Mouse (Mus musculus) myocyte (in vitro differentiated cells): ENCODE data around the gene Dnajc17. TPM values are rescaled to one million over a fixed set of nuclear protein-coding genes. Genes with fewer than 3 reads are reported as not detected.

Source experiments
- H3K27me3 ChIP-seq: one replicate; pipeline ENCODE4 v1.6.1; 2011; ENCODE audit not compliant: control insufficient read depth, insufficient read depth, insufficient read length
- H3K36me3 ChIP-seq: one replicate; pipeline ENCODE4 v1.6.1; 2011; ENCODE audit not compliant: control insufficient read depth, insufficient read depth
- H3K4me2 ChIP-seq: one replicate; pipeline ENCODE4 v1.6.1; 2011; ENCODE audit warnings: low read depth, control low read depth
- H3K4me3 ChIP-seq: one replicate; pipeline ENCODE4 v1.5.1; 2011; ENCODE audit warnings: mild to moderate bottlenecking, control low read depth, moderate library complexity
- H3K79me2 ChIP-seq: one replicate; pipeline ENCODE4 v1.6.1; 2011; ENCODE audit not compliant: control insufficient read depth, insufficient read depth
- H3ac ChIP-seq: one replicate; pipeline ENCODE4 v1.6.1; 2011; ENCODE audit not compliant: control insufficient read depth, insufficient read length
- CEBPB ChIP-seq: IDR thresholded peaks from 2 replicates; pipeline ENCODE4 v1.6.1; 2011; ENCODE audit warnings: mild to moderate bottlenecking, moderate library complexity; ENCODE audit not compliant: poor library complexity, insufficient read depth, severe bottlenecking
- E2F4 ChIP-seq: IDR thresholded peaks from one replicate; pipeline ENCODE4 v1.6.1; 2011; ENCODE audit warnings: mild to moderate bottlenecking, control low read depth, moderate library complexity; ENCODE audit not compliant: insufficient read depth
- MAX ChIP-seq: IDR thresholded peaks from one replicate; pipeline ENCODE4 v1.6.1; 2011; ENCODE audit warnings: low read depth, mild to moderate bottlenecking, control low read depth
- MYOD1 ChIP-seq, 3 experiments: IDR thresholded peaks; one replicate each; pipeline ENCODE4 v1.6.1; 2011; ENCODE audit warnings: control low read depth in 2 of 3, low read depth in 2 of 3, mild to moderate bottlenecking in 2 of 3, moderate library complexity in 1 of 3; ENCODE audit not compliant: insufficient read length in 2 of 3, control insufficient read depth in 1 of 3
- MYOG ChIP-seq, 3 experiments: IDR thresholded peaks; one replicate each; pipeline ENCODE4 v1.6.1; 2011; ENCODE audit warnings: control low read depth in 2 of 3, low read depth in 2 of 3, mild to moderate bottlenecking in 2 of 3; ENCODE audit not compliant: insufficient read length in 2 of 3, control insufficient read depth in 1 of 3, insufficient read depth in 1 of 3
- POLR2A ChIP-seq: IDR thresholded peaks from one replicate; pipeline ENCODE4 v1.6.1; 2011; ENCODE audit warnings: low read depth, mild to moderate bottlenecking, control low read depth, moderate library complexity; ENCODE audit not compliant: insufficient read length
- POLR2AphosphoS2 ChIP-seq: IDR thresholded peaks from one replicate; pipeline ENCODE4 v1.6.1; 2011; ENCODE audit warnings: low read depth, control low read depth; ENCODE audit not compliant: insufficient read length
- REST ChIP-seq: IDR thresholded peaks from one replicate; pipeline ENCODE4 v1.6.1; 2011; ENCODE audit warnings: mild to moderate bottlenecking, control low read depth, moderate library complexity; ENCODE audit not compliant: insufficient read depth, insufficient read length
- SRF ChIP-seq: IDR thresholded peaks from one replicate; pipeline ENCODE4 v1.6.1; 2011; ENCODE audit warnings: low read depth; ENCODE audit not compliant: control insufficient read depth, insufficient read length
- TCF12 ChIP-seq: IDR thresholded peaks from one replicate; pipeline ENCODE4 v1.6.1; 2011; ENCODE audit warnings: mild to moderate bottlenecking, control low read depth; ENCODE audit not compliant: poor library complexity, insufficient read depth, severe bottlenecking
- TCF3 ChIP-seq: IDR thresholded peaks from one replicate; pipeline ENCODE4 v1.6.1; 2011; ENCODE audit warnings: low read depth, control low read depth; ENCODE audit not compliant: insufficient read length
- USF1 ChIP-seq: IDR thresholded peaks from one replicate; pipeline ENCODE4 v1.6.1; 2011; ENCODE audit warnings: low read depth, mild to moderate bottlenecking, control low read depth, moderate library complexity
- polyA plus RNA-seq: library from polyadenylated mRNA; unstranded; fragments of >200 nt; fragmentation: generic; extraction: Trizol; gene quantifications from one replicate; pipeline ENCODE4 v1.2.1, GENCODE M21; 2012; ENCODE audit warnings: missing spikeins

The Dnajc17 gene
- polyA plus RNA-seq, 1 experiment = 17.2 TPM

- TF ChIP-seq CEBPB (no peak), TCF12 (no peak), SRF (no peak), MYOD1 (IDR thresholded peaks at IDR 0.05; ENCODE audit: control insufficient read depth in 1 of 3, insufficient read length in 2 of 3, low read depth in 2 of 3) (no peak), MYOG (IDR thresholded peaks at IDR 0.05; ENCODE audit: control insufficient read depth in 1 of 3, insufficient read depth in 1 of 3, insufficient read length in 2 of 3, low read depth in 2 of 3) (no peak), E2F4 (no peak), TCF3 (no peak), REST (no peak), POLR2AphosphoS2 (no peak)
- no peaks in the 10 kb centered on the region for H3K27me3 ChIP-seq
- H3ac ChIP-seq = no peak overlapping the region
- H3K36me3 ChIP-seq = peaks cover 31% of the 10 kb centered on the region
- H3K79me2 ChIP-seq = no peaks in the 10 kb centered on the region
- H3K4me2 ChIP-seq = no peak overlapping the region
- no peak overlapping the region for H3K4me3 ChIP-seq
Observed at GRCm38 (mm10) chr2:119147160-119147678, 61.4 kb downstream of the Dnajc17 start.

- Histone ChIP-seq H3K27me3 (no peaks in the 10 kb centered on the region), H3K36me3 (peaks cover 32% of the 10 kb centered on the region), H3K4me2 (no peak overlapping the region), H3ac (no peak overlapping the region), H3K79me2 (no peaks in the 10 kb centered on the region), H3K4me3 (no peak overlapping the region)
- TF ChIP-seq USF1 (no peak), MYOG (IDR thresholded peaks at IDR 0.05; ENCODE audit: control insufficient read depth in 1 of 3, insufficient read depth in 1 of 3, insufficient read length in 2 of 3, low read depth in 2 of 3) (no peak), E2F4 (no peak), POLR2A (no peak), TCF3 (no peak), CEBPB (no peak), REST (no peak), SRF (no peak), POLR2AphosphoS2 (no peak), MYOD1 (IDR thresholded peaks at IDR 0.05; ENCODE audit: control insufficient read depth in 1 of 3, insufficient read length in 2 of 3, low read depth in 2 of 3) (no peak), MAX (no peak), TCF12 (no peak)
Observed at GRCm38 (mm10) chr2:119146435-119146834, 62.2 kb downstream of the Dnajc17 start.

DNA sequence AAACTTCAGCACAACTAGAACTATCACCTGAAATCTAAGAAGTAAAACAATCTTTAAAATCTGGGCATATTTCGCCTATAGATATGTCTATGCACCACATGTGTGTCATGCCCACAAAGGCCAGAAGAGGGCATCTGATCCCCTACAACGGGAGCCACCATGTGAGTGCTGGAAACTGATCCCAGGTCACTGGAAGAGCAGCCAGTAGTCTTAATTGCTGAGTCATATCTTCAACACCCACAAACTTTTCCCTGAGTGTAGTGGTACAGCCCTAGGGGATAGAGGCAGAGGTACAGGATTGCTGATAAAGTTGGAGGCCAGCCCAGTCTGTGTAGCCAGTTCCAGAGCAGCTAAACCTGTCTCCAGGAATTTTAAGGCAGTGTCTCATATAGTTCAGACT lies 63.4 kb downstream of the Dnajc17 start:
- H3K79me2 ChIP-seq = no peaks in the 10 kb centered on the region
- peaks cover 35% of the 10 kb centered on the region for H3K36me3 ChIP-seq
- no peaks in the 10 kb centered on the region for H3K27me3 ChIP-seq
- no peak for TF ChIP-seq SRF
- no peak for TF ChIP-seq CEBPB
- no peak for TF ChIP-seq REST
- no peak for TF ChIP-seq TCF12
- no peak overlapping the region for H3K4me2 ChIP-seq
- H3ac ChIP-seq = no peak overlapping the region
- H3K4me3 ChIP-seq = no peak overlapping the region

GRCm38 (mm10) chr2:119136346-119136898 lies 72.2 kb downstream of the Dnajc17 start:
- TF ChIP-seq POLR2A = no peak
- no peak for TF ChIP-seq TCF12
- no peak for TF ChIP-seq MYOD1 (IDR thresholded peaks at IDR 0.05; ENCODE audit: control insufficient read depth in 1 of 3, insufficient read length in 2 of 3, low read depth in 2 of 3)
- no peak for TF ChIP-seq POLR2AphosphoS2
- TF ChIP-seq USF1 = no peak
- no peak for TF ChIP-seq E2F4
- no peak for TF ChIP-seq MAX
- no peak for TF ChIP-seq MYOG (IDR thresholded peaks at IDR 0.05; ENCODE audit: control insufficient read depth in 1 of 3, insufficient read depth in 1 of 3, insufficient read length in 2 of 3, low read depth in 2 of 3)
- TF ChIP-seq CEBPB = no peak
- TF ChIP-seq REST = no peak
- no peak for TF ChIP-seq SRF
- Histone ChIP-seq H3K4me3 (no peak overlapping the region), H3K4me2 (no peak overlapping the region), H3K79me2 (no peaks in the 10 kb centered on the region), H3ac (no peak overlapping the region), H3K36me3 (peaks cover 56% of the 10 kb centered on the region), H3K27me3 (no peaks in the 10 kb centered on the region)

Other genes starting within 250 kb of the Dnajc17 start
- 10.3 TPM for gene Ccdc32, start 179.4 kb downstream of the Dnajc17 start, polyA plus RNA-seq
- gene Rpusd2, start 174.0 kb downstream of the Dnajc17 start, polyA plus RNA-seq = 3.8 TPM
- 1.4 TPM for gene Knl1, start 161.7 kb downstream of the Dnajc17 start, polyA plus RNA-seq
- gene Rad51, start 96.0 kb downstream of the Dnajc17 start, polyA plus RNA-seq = 8.7 TPM
- 20.7 TPM for gene Rmdn3, start 51.8 kb downstream of the Dnajc17 start, polyA plus RNA-seq
- gene Gchfr, start 41.0 kb downstream of the Dnajc17 start, polyA plus RNA-seq = 90.4 TPM
- 6.3 TPM for gene Gm14137, start 34.3 kb downstream of the Dnajc17 start, polyA plus RNA-seq
- 23.2 TPM for gene Zfyve19, start 178 bp downstream of the Dnajc17 start, polyA plus RNA-seq
- 0.13 TPM for gene Ppp1r14d, start 21.1 kb upstream of the Dnajc17 start, polyA plus RNA-seq
- 0.12 TPM for gene Spint1, start 28.6 kb upstream of the Dnajc17 start, polyA plus RNA-seq
- 0.35 TPM for gene Rhov, start 62.5 kb upstream of the Dnajc17 start, polyA plus RNA-seq
- 18.2 TPM for gene Vps18, start 79.9 kb upstream of the Dnajc17 start, polyA plus RNA-seq
- gene Dll4, start 117.0 kb upstream of the Dnajc17 start, polyA plus RNA-seq = not detected
- 273 TPM for gene Chac1, start 142.4 kb upstream of the Dnajc17 start, polyA plus RNA-seq